Mouse (Mus musculus) CH12.LX (cell line): Measurements from ENCODE around the gene Cisd3.
A peak's percentile ranks its signal among the peaks of the same experiment; 100 is the strongest.

Experiments
- CTCF ChIP-seq, 2 experiments: IDR thresholded peaks in 1 of 2; conservative IDR thresholded peaks in 1 of 2; 2 replicates each; pipeline ENCODE4 v1.5.1; 2011 to 2012; ENCODE audit warnings: low read depth in 2 of 2, low read length in 2 of 2, improper control_type of control experiment in 1 of 2, inconsistent platforms in 1 of 2, mild to moderate bottlenecking in 1 of 2, moderate library complexity in 1 of 2
- EP300 ChIP-seq: IDR thresholded peaks from 2 replicates; pipeline ENCODE4 v1.6.1; 2011; ENCODE audit warnings: low read length, improper control_type of control experiment
- ETS1 ChIP-seq: conservative IDR thresholded peaks from 2 replicates; pipeline ENCODE4 v1.6.1; 2012; ENCODE audit warnings: low read depth, mild to moderate bottlenecking, inconsistent platforms, low read length, improper control_type of control experiment, moderate library complexity
- GABPA ChIP-seq: IDR thresholded peaks from 2 replicates; pipeline ENCODE4 v1.6.1; 2012; ENCODE audit warnings: low read depth, low read length, improper control_type of control experiment, inconsistent platforms; ENCODE audit not compliant: insufficient replicate concordance
- HCFC1 ChIP-seq: IDR thresholded peaks from 2 replicates; pipeline ENCODE4 v1.6.1; 2012; ENCODE audit warnings: low read depth, mild to moderate bottlenecking, inconsistent platforms, low read length, improper control_type of control experiment
- POLR2A ChIP-seq: IDR thresholded peaks from 2 replicates; pipeline ENCODE4 v1.6.1; 2011; ENCODE audit warnings: low read depth, mild to moderate bottlenecking, improper control_type of control experiment, low read length
- RCOR1 ChIP-seq: conservative IDR thresholded peaks from 2 replicates; pipeline ENCODE4 v1.6.1; 2012; ENCODE audit warnings: low read depth, mild to moderate bottlenecking, inconsistent platforms, low read length, improper control_type of control experiment
- ZC3H11A ChIP-seq: IDR thresholded peaks from 2 replicates; pipeline ENCODE4 v1.6.1; 2012; ENCODE audit warnings: low read depth, mild to moderate bottlenecking, inconsistent platforms, low read length, improper control_type of control experiment

DNA sequence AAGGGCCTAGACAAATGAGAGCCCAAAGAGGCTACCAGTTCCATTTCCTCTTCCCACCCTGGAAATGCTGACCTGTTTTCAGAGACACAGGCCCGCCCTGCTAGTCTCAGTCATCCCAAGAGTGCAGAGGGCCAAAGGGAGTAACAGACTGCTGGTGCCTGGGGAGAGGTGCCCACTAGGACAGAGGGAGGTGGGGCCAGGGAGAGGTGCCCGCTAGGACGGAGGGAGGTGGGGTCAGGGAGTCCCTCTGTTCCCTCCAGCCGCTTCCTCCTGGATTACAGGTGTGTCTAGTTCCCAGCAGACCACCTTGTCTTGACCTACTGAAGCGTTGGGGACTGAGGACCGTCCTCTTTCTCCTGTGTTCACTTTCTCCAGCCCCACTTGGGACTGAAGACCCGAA, 860 bp upstream of the Cisd3 start:
- TF ChIP-seq POLR2A (0 out of 2 replicates have a peak, but pooled peaks have one; percentile 11), ZC3H11A (no peak), CTCF (conservative IDR thresholded peaks at IDR 0.05 in 1 of 2, IDR thresholded peaks at IDR 0.05 in 1 of 2; ENCODE audit: low read depth in 2 of 2, low read length in 2 of 2) (no peak), GABPA (no peak), HCFC1 (no peak), ETS1 (no peak), RCOR1 (no peak), EP300 (no peak)
